Mouse (Mus musculus) MEL (cell line): ENCODE data around the gene Gm16181.
A peak's percentile ranks its signal among the peaks of the same experiment; 100 is the strongest.

Experiments
- CHD1 ChIP-seq: IDR thresholded peaks from 2 replicates; pipeline ENCODE4 v1.6.1; 2012; ENCODE audit warnings: low read depth, mild to moderate bottlenecking, inconsistent platforms, low read length, improper control_type of control experiment
- CHD2 ChIP-seq: IDR thresholded peaks from 2 replicates; pipeline ENCODE4 v1.6.1; 2011; ENCODE audit warnings: low read length, improper control_type of control experiment
- CTCF ChIP-seq, 3 experiments: IDR thresholded peaks in 2 of 3; conservative IDR thresholded peaks in 1 of 3; 2 replicates each; pipeline ENCODE4 v1.5.1; 2011 to 2012; ENCODE audit warnings: low read length in 3 of 3, low read depth in 2 of 3, mild to moderate bottlenecking in 2 of 3, improper control_type of control experiment in 1 of 3, inconsistent platforms in 1 of 3, mixed read lengths in 1 of 3, moderate library complexity in 1 of 3; ENCODE audit not compliant: control insufficient read depth in 1 of 3, insufficient read depth in 1 of 3, poor library complexity in 1 of 3, severe bottlenecking in 1 of 3
- EP300 ChIP-seq, 2 experiments: IDR thresholded peaks; 2 replicates each; pipeline ENCODE4 v1.6.1; 2011; ENCODE audit warnings: improper control_type of control experiment in 2 of 2, low read length in 2 of 2, low read depth in 1 of 2, mild to moderate bottlenecking in 1 of 2
- ETS1 ChIP-seq: IDR thresholded peaks from 2 replicates; pipeline ENCODE4 v1.6.1; 2012; ENCODE audit warnings: low read depth, mild to moderate bottlenecking, inconsistent platforms, low read length, improper control_type of control experiment, moderate library complexity
- MAFK ChIP-seq: IDR thresholded peaks from 2 replicates; pipeline ENCODE4 v1.6.1; 2011; ENCODE audit warnings: low read depth, mild to moderate bottlenecking, low read length, improper control_type of control experiment, borderline replicate concordance
- MAZ ChIP-seq: IDR thresholded peaks from 2 replicates; pipeline ENCODE4 v1.6.1; 2012; ENCODE audit warnings: low read depth, mild to moderate bottlenecking, inconsistent platforms, low read length, improper control_type of control experiment
- NELFE ChIP-seq: IDR thresholded peaks from 2 replicates; pipeline ENCODE4 v1.6.1; 2011; ENCODE audit warnings: low read depth, low read length, improper control_type of control experiment
- POLR2A ChIP-seq, 2 experiments: IDR thresholded peaks; 2 replicates each; pipeline ENCODE4 v1.6.1; 2011 to 2012; ENCODE audit warnings: low read length in 2 of 2, mild to moderate bottlenecking in 2 of 2, control low read depth in 1 of 2, improper control_type of control experiment in 1 of 2, low read depth in 1 of 2, moderate library complexity in 1 of 2; ENCODE audit not compliant: control insufficient read depth in 1 of 2, insufficient read depth in 1 of 2, poor library complexity in 1 of 2
- POLR2AphosphoS5 ChIP-seq: IDR thresholded peaks from 2 replicates; pipeline ENCODE4 v1.6.1; 2012; ENCODE audit warnings: low read depth, borderline replicate concordance, mild to moderate bottlenecking, inconsistent platforms, low read length, moderate library complexity, mixed read lengths
- RAD21 ChIP-seq: IDR thresholded peaks from 2 replicates; pipeline ENCODE4 v1.6.1; 2011; ENCODE audit warnings: mild to moderate bottlenecking, low read depth, low read length, improper control_type of control experiment
- RCOR1 ChIP-seq: IDR thresholded peaks from 2 replicates; pipeline ENCODE4 v1.6.1; 2012; ENCODE audit warnings: low read depth, mild to moderate bottlenecking, inconsistent platforms, low read length, improper control_type of control experiment
- UBTF ChIP-seq: IDR thresholded peaks from 2 replicates; pipeline ENCODE4 v1.6.1; 2012; ENCODE audit warnings: low read depth, mild to moderate bottlenecking, inconsistent platforms, low read length, improper control_type of control experiment, moderate library complexity, borderline replicate concordance; ENCODE audit not compliant: insufficient read depth
- USF2 ChIP-seq, 2 experiments: IDR thresholded peaks; 2 replicates each; pipeline ENCODE4 v1.6.1; 2011 to 2012; ENCODE audit warnings: improper control_type of control experiment in 2 of 2, low read length in 2 of 2, borderline replicate concordance in 1 of 2, inconsistent platforms in 1 of 2, low read depth in 1 of 2, mild to moderate bottlenecking in 1 of 2; ENCODE audit not compliant: insufficient read depth in 1 of 2

GRCm38 (mm10) chr17:35189186-35189585 is 31.4 kb upstream of the Gm16181 start:
- peak; percentile 37 to 62; a peak in 2 of 4 replicates for TF ChIP-seq POLR2A (IDR thresholded peaks at IDR 0.05; ENCODE audit: control insufficient read depth in 1 of 2, insufficient read depth in 1 of 2, low read depth in 1 of 2, low read length in 2 of 2, poor library complexity in 1 of 2)
- TF ChIP-seq EP300 (IDR thresholded peaks at IDR 0.05; ENCODE audit: low read depth in 1 of 2, low read length in 2 of 2), result peak; percentile 68 to 79
- TF ChIP-seq CHD1, result no peak
- no peak for TF ChIP-seq CTCF (IDR thresholded peaks at IDR 0.05 in 2 of 3, conservative IDR thresholded peaks at IDR 0.05 in 1 of 3; ENCODE audit: control insufficient read depth in 1 of 3, insufficient read depth in 1 of 3, low read depth in 2 of 3, low read length in 3 of 3, poor library complexity in 1 of 3, severe bottlenecking in 1 of 3)
- peak; percentile 39; the same call in 1 of the 2 replicates for TF ChIP-seq ETS1
- no peak for TF ChIP-seq USF2 (IDR thresholded peaks at IDR 0.05; ENCODE audit: borderline replicate concordance in 1 of 2, insufficient read depth in 1 of 2, low read depth in 1 of 2, low read length in 2 of 2)
- TF ChIP-seq MAZ, result no peak
- TF ChIP-seq POLR2AphosphoS5, result no peak
- no peak for TF ChIP-seq UBTF
- TF ChIP-seq NELFE, result peak; percentile 46; the same call in 1 of the 2 replicates
- no peak for TF ChIP-seq RAD21
- no peak for TF ChIP-seq RCOR1
- no peak for TF ChIP-seq CHD2
- no peak for TF ChIP-seq MAFK
